Mouse (Mus musculus) MEL (cell line): ENCODE results near the gene Ephb2. TPM values are rescaled to one million over a fixed set of nuclear protein-coding genes. Genes with fewer than 3 reads are reported as not detected.

Source experiments
- DNase-seq: peaks from one replicate; pipeline ENCODE4 v3.0.0; 2011; ENCODE audit warnings: low read depth, low spot score
- H3K27ac ChIP-seq: 2 replicates; pipeline ENCODE4 v1.5.1; 2012; ENCODE audit warnings: low read depth, mild to moderate bottlenecking, control low read depth, low read length, moderate library complexity; ENCODE audit not compliant: control insufficient read depth
- H3K27me3 ChIP-seq, 2 experiments: fragments of 150-350 bp in 1 of 2; sonication (generic) in 1 of 2; 2 replicates each; pipeline ENCODE4 v1.6.1; 2012; ENCODE audit warnings: low read length in 2 of 2, mild to moderate bottlenecking in 2 of 2, improper control_type of control experiment in 1 of 2, moderate library complexity in 1 of 2; ENCODE audit not compliant: insufficient read depth in 2 of 2, control insufficient read depth in 1 of 2
- H3K36me3 ChIP-seq, 2 experiments: 2 replicates each; pipeline ENCODE4 v1.6.1; 2012 to 2014; ENCODE audit warnings: low read length in 2 of 2, improper control_type of control experiment in 1 of 2, inconsistent platforms in 1 of 2, mild to moderate bottlenecking in 1 of 2; ENCODE audit not compliant: insufficient read depth in 2 of 2, control insufficient read depth in 1 of 2
- H3K4me1 ChIP-seq, 2 experiments: fragments of 150-350 bp in 1 of 2; sonication (generic) in 1 of 2; 2 replicates each; pipeline ENCODE4 v1.6.1; 2012; ENCODE audit warnings: low read length in 2 of 2, improper control_type of control experiment in 1 of 2, mild to moderate bottlenecking in 1 of 2; ENCODE audit not compliant: insufficient read depth in 2 of 2, control insufficient read depth in 1 of 2
- H3K4me3 ChIP-seq, 2 experiments: fragments of 150-350 bp in 1 of 2; sonication (generic) in 1 of 2; 2 replicates each; pipeline ENCODE4 v1.5.1; 2012; ENCODE audit warnings: low read depth in 2 of 2, low read length in 2 of 2, mild to moderate bottlenecking in 2 of 2, moderate library complexity in 2 of 2, control low read depth in 1 of 2, improper control_type of control experiment in 1 of 2; ENCODE audit not compliant: control insufficient read depth in 1 of 2, insufficient read depth in 1 of 2
- H3K79me2 ChIP-seq: 2 replicates; pipeline ENCODE4 v1.6.1; 2012; ENCODE audit warnings: mild to moderate bottlenecking, low read length, moderate library complexity; ENCODE audit not compliant: control insufficient read depth, poor library complexity, insufficient read depth
- H3K9ac ChIP-seq: 2 replicates; pipeline ENCODE4 v1.6.1; 2012; ENCODE audit warnings: low read depth, mild to moderate bottlenecking, control low read depth, low read length, moderate library complexity; ENCODE audit not compliant: control insufficient read depth, poor library complexity, severe bottlenecking
- H3K9me3 ChIP-seq: fragments of 150-350 bp; sonication (generic); replicated peaks from 2 replicates; pipeline ENCODE4 v1.6.1; 2012; ENCODE audit warnings: mild to moderate bottlenecking, low read length, improper control_type of control experiment, moderate library complexity; ENCODE audit not compliant: insufficient read depth
- BHLHE40 ChIP-seq: IDR thresholded peaks from 2 replicates; pipeline ENCODE4 v1.6.1; 2012; ENCODE audit warnings: low read depth, mild to moderate bottlenecking, inconsistent platforms, low read length, improper control_type of control experiment, borderline replicate concordance
- E2F4 ChIP-seq: IDR thresholded peaks from 2 replicates; pipeline ENCODE4 v1.6.1; 2011; ENCODE audit warnings: low read depth, low read length, improper control_type of control experiment, borderline replicate concordance
- HCFC1 ChIP-seq: IDR thresholded peaks from 2 replicates; pipeline ENCODE4 v1.6.1; 2012; ENCODE audit warnings: low read depth, mild to moderate bottlenecking, inconsistent platforms, low read length, improper control_type of control experiment, moderate library complexity
- JUND ChIP-seq: IDR thresholded peaks from 2 replicates; pipeline ENCODE4 v1.6.1; 2011; ENCODE audit warnings: low read depth, mild to moderate bottlenecking, improper control_type of control experiment, low read length
- MAFK ChIP-seq: IDR thresholded peaks from 2 replicates; pipeline ENCODE4 v1.6.1; 2011; ENCODE audit warnings: low read depth, mild to moderate bottlenecking, low read length, improper control_type of control experiment, borderline replicate concordance
- MAX ChIP-seq: IDR thresholded peaks from 2 replicates; pipeline ENCODE4 v1.6.1; 2011; ENCODE audit warnings: low read length, improper control_type of control experiment
- MAZ ChIP-seq: IDR thresholded peaks from 2 replicates; pipeline ENCODE4 v1.6.1; 2012; ENCODE audit warnings: low read depth, mild to moderate bottlenecking, inconsistent platforms, low read length, improper control_type of control experiment
- MEF2A ChIP-seq: IDR thresholded peaks from 2 replicates; pipeline ENCODE4 v1.6.1; 2014; ENCODE audit warnings: low read depth, mild to moderate bottlenecking, inconsistent platforms, low read length, improper control_type of control experiment; ENCODE audit not compliant: poor library complexity, insufficient replicate concordance, severe bottlenecking; ENCODE audit errors: extremely low read depth
- MXI1 ChIP-seq: IDR thresholded peaks from 2 replicates; pipeline ENCODE4 v1.6.1; 2011; ENCODE audit warnings: mild to moderate bottlenecking, low read depth, low read length, improper control_type of control experiment
- NRF1 ChIP-seq: IDR thresholded peaks from 2 replicates; pipeline ENCODE4 v1.6.1; 2014; ENCODE audit warnings: low read depth, mild to moderate bottlenecking, inconsistent platforms, low read length, improper control_type of control experiment, moderate library complexity; ENCODE audit not compliant: poor library complexity, insufficient read depth, severe bottlenecking
- POLR2A ChIP-seq, 2 experiments: IDR thresholded peaks; 2 replicates each; pipeline ENCODE4 v1.6.1; 2011 to 2012; ENCODE audit warnings: low read length in 2 of 2, mild to moderate bottlenecking in 2 of 2, control low read depth in 1 of 2, improper control_type of control experiment in 1 of 2, low read depth in 1 of 2, moderate library complexity in 1 of 2; ENCODE audit not compliant: control insufficient read depth in 1 of 2, insufficient read depth in 1 of 2, poor library complexity in 1 of 2
- POLR2AphosphoS2 ChIP-seq: IDR thresholded peaks from 2 replicates; pipeline ENCODE4 v1.6.1; 2011; ENCODE audit warnings: low read length, improper control_type of control experiment
- POLR2AphosphoS5 ChIP-seq: IDR thresholded peaks from 2 replicates; pipeline ENCODE4 v1.6.1; 2012; ENCODE audit warnings: low read depth, borderline replicate concordance, mild to moderate bottlenecking, inconsistent platforms, low read length, moderate library complexity, mixed read lengths
- RAD21 ChIP-seq: IDR thresholded peaks from 2 replicates; pipeline ENCODE4 v1.6.1; 2011; ENCODE audit warnings: mild to moderate bottlenecking, low read depth, low read length, improper control_type of control experiment
- RCOR1 ChIP-seq: IDR thresholded peaks from 2 replicates; pipeline ENCODE4 v1.6.1; 2012; ENCODE audit warnings: low read depth, mild to moderate bottlenecking, inconsistent platforms, low read length, improper control_type of control experiment
- TCF12 ChIP-seq: IDR thresholded peaks from 2 replicates; pipeline ENCODE4 v1.6.1; 2014; ENCODE audit warnings: low read depth, mild to moderate bottlenecking, inconsistent platforms, low read length, improper control_type of control experiment, moderate library complexity
- UBTF ChIP-seq: IDR thresholded peaks from 2 replicates; pipeline ENCODE4 v1.6.1; 2012; ENCODE audit warnings: low read depth, mild to moderate bottlenecking, inconsistent platforms, low read length, improper control_type of control experiment, moderate library complexity, borderline replicate concordance; ENCODE audit not compliant: insufficient read depth
- ZMIZ1 ChIP-seq: IDR thresholded peaks from 2 replicates; pipeline ENCODE4 v1.6.1; 2012; ENCODE audit warnings: low read depth, mild to moderate bottlenecking, inconsistent platforms, low read length, improper control_type of control experiment, moderate library complexity
- polyA plus RNA-seq, 2 experiments: library from polyadenylated mRNA; stranded (reverse) in 1 of 2; unstranded in 1 of 2; fragments of >175 nt in 1 of 2; fragments of >200 nt in 1 of 2; gene quantifications; 2 replicates each; pipeline versions ENCODE4 v1.2.1 to v1.2.4; 2012; ENCODE audit warnings: low replicate concordance in 2 of 2, low read depth in 1 of 2; ENCODE audit not compliant: insufficient read length in 2 of 2, insufficient read depth in 1 of 2, missing spikeins in 1 of 2
- total RNA-seq: library from RNA; depleted of rRNA; stranded (reverse); fragments of 300-350 nt; gene quantifications from 2 replicates; pipeline ENCODE4 v1.2.3, GENCODE M21; 2012

Gene Ephb2
- total and polyA plus RNA-seq, 3 experiments: 1.9 to 4.1 TPM; not detected in 1

DNA sequence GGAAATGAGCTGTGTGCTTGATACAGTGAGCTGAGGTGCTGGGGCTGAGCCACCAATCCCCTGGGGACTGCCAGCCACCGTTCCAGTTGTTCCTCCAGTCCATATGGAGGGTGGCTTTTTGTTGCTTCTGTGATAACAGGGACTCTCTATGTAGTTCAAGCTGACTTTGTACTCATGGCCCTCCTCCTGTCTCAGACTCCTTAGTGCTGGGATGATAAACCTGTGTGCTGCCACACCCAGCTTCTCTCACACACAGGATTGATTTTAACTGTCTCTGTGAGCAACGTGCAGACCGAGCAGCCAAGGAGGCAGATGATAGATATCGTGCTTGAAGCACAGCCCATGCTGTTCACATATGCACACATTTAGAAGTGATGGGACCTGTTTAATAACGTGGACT lies 16.3 kb upstream of the Ephb2 start:
- H3K27me3 ChIP-seq: peaks cover 2% of the 10 kb centered on the region in 2 experiments; a peak in 3 of 4 replicates
- no peaks in the 10 kb centered on the region for H3K9me3 ChIP-seq
- no peak overlapping the region for H3K9ac ChIP-seq
- no peak overlapping the region for H3K4me3 ChIP-seq
- TF ChIP-seq POLR2AphosphoS5 (no peak), MXI1 (no peak)
- no peaks in the 10 kb centered on the region for H3K36me3 ChIP-seq
- no peaks in the 10 kb centered on the region for H3K4me1 ChIP-seq
- H3K27ac ChIP-seq: no peak overlapping the region
- no peaks in the 10 kb centered on the region for H3K79me2 ChIP-seq
- no peak for DNase-seq

DNA sequence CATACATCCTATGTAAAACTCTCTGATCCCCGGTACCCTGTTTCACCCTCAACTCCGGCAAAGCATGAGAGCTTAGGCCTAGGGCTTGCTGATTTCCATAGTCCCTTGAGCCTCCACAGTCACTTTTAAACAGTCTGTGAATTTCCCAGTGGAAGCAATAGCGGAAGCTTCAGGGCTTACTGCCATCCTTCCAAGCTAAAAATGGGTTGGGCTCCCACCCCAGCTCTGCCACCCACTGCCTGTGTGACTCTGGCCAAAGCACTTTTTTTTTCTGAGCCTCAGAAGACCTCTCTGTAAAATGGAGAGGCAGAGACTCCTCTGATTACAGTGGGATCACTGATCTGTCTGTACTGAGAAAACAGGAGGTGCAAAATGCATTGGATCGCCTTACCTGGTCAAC lies 12.8 kb upstream of the Ephb2 start:
- no peak for TF ChIP-seq MAZ
- TF ChIP-seq MXI1: no peak
- TF ChIP-seq POLR2A (IDR thresholded peaks at IDR 0.05; ENCODE audit: control insufficient read depth in 1 of 2, insufficient read depth in 1 of 2, low read depth in 1 of 2, low read length in 2 of 2, poor library complexity in 1 of 2): no peak
- TF ChIP-seq RCOR1: no peak
- no peak for TF ChIP-seq ZMIZ1
- TF ChIP-seq RAD21: no peak
- TF ChIP-seq MEF2A: no peak
- TF ChIP-seq TCF12: no peak
- TF ChIP-seq, all 39 proteins: peak for 0
- Histone ChIP-seq H3K27ac (no peak overlapping the region), H3K79me2 (no peaks in the 10 kb centered on the region), H3K4me3 (no peak overlapping the region), H3K9me3 (no peaks in the 10 kb centered on the region), H3K36me3 (no peaks in the 10 kb centered on the region), H3K9ac (no peak overlapping the region), H3K27me3 (peaks cover 2 to 3% of the 10 kb centered on the region in 2 experiments; a peak in 3 of 4 replicates), H3K4me1 (no peaks in the 10 kb centered on the region)
- DNase-seq: no peak

DNA sequence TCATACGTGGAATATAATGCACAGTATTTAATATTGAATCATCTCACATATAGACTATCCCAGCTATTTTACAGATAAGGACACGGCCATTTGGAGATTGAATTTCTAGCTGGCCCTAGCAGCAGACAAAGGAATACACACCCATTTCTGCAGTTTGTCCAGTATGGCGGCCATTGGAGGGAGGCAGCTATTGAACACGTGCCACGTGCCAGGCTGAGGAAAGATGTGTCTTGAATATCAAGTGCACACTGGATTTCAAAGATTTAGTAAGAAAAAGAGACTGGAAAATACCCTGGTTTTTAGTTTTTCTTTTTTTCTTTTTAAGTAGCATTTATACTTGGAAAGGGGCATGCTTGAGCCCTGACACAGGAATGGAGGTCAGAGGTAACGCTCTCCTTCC lies 11.4 kb upstream of the Ephb2 start:
- Histone ChIP-seq H3K79me2 (no peaks in the 10 kb centered on the region), H3K27me3 (peaks cover 2 to 3% of the 10 kb centered on the region in 2 experiments; a peak in 3 of 4 replicates), H3K9me3 (no peaks in the 10 kb centered on the region), H3K9ac (no peak overlapping the region), H3K4me3 (no peak overlapping the region), H3K36me3 (no peaks in the 10 kb centered on the region), H3K27ac (no peak overlapping the region), H3K4me1 (no peaks in the 10 kb centered on the region)
- no peak for DNase-seq
- TF ChIP-seq BHLHE40 (no peak), POLR2AphosphoS2 (no peak), ZMIZ1 (no peak), MAX (no peak), MEF2A (no peak), RCOR1 (no peak), MAFK (no peak), HCFC1 (no peak), E2F4 (no peak), JUND (no peak), NRF1 (no peak), UBTF (no peak)
